Mouse (Mus musculus): ENCODE measurements around the gene Scd2. TPM values are rescaled to one million over a fixed set of nuclear protein-coding genes. Genes with fewer than 3 reads are reported as not detected.
"Not testable (repeated sequence)": the region's sequence is repeated elsewhere in the genome, so short reads cannot be mapped to it uniquely, and the experiment has no call there.

Gene Scd2
- total RNA-seq, 4 experiments from 2014 or later: 7.5 to 10.2 (median 9.4) TPM

- no peak for DNase-seq (ENCODE audit: low spot score)
Measured at GRCm38 (mm10) chr19:44312007-44312360, 18.5 kb downstream of the Scd2 start.

DNA sequence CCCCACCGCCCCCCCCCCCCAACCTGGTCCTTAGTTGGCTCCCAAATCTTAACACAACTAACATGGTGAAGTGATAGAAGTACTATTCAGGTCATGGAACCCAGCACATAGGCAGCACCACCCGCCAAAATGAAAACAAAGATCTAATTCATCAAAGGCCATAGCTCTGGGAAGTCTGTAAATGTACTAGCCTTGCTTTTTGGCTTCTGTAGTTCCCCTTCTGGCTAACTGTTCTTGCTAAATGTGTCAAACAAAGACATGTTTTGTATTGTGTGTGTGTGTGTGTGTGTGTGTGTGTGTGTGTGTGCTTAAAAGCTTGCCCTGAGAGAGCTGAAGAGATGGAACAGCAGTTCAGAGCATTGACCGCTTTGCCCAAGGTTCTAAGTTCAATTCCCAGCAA, 19.6 kb downstream of the Scd2 start:
- DNase-seq (ENCODE audit: low spot score): no peak

- peak; percentile 91 for DNase-seq (ENCODE audit: low spot score)
Measured at GRCm38 (mm10) chr19:44314327-44314759, 20.9 kb downstream of the Scd2 start.

GRCm38 (mm10) chr19:44314871-44315414, 21.5 kb downstream of the Scd2 start:
- peak; percentile 71 for DNase-seq (ENCODE audit: low spot score)

GRCm38 (mm10) chr19:44316752-44317315, 23.4 kb downstream of the Scd2 start:
- DNase-seq (ENCODE audit: low spot score): no peak

- no peak for DNase-seq (ENCODE audit: low spot score)
Measured at GRCm38 (mm10) chr19:44317391-44317790, 23.9 kb downstream of the Scd2 start.

DNA sequence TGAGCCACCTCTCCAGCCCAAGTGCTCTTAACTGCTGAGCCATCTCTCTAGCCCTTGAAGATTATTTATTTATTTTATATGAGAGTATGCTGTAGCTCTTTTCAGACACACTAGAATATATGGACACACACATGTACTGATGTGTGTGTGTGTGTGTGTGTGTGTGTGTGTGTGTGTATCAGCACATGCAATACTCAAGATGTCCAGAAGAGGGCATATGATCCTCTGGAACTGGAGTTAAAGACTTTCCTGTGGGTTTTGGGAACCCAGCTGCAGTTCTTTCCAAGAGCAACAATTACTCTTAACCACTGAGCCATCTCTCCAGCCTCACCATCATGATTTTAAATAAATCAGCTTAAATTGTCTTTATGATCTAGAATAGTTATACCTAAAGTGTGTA, 25.1 kb downstream of the Scd2 start:
- no peak for DNase-seq (ENCODE audit: low spot score)

- no peak for DNase-seq (ENCODE audit: low spot score)
Measured at GRCm38 (mm10) chr19:44320316-44320715, 26.8 kb downstream of the Scd2 start.

DNA sequence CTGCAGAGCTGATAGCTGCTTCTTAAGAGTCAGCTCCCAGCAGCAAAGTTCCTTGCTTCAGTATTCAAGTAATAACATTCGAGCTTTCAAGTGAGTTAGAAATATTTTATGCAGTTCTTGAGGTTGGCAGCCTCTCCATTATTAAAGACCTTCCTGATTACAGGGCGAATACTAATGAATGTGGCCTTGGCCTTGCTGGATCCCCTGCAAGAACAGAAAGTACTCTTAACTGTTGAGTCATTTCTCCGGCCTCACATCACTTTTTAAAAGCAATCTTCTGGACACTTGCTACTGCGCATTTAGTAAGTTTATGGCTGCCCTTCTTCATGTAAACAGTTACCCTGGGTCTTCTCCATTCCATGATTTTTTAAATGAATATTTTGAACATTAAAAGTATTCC, 27.7 kb downstream of the Scd2 start:
- no peak for DNase-seq (ENCODE audit: low spot score)

GRCm38 (mm10) chr19:44321631-44322030, 28.2 kb downstream of the Scd2 start:
- no peak for DNase-seq (ENCODE audit: low spot score)

GRCm38 (mm10) chr19:44329566-44329965, 36.1 kb downstream of the Scd2 start:
- no peak for DNase-seq (ENCODE audit: low spot score)

DNA sequence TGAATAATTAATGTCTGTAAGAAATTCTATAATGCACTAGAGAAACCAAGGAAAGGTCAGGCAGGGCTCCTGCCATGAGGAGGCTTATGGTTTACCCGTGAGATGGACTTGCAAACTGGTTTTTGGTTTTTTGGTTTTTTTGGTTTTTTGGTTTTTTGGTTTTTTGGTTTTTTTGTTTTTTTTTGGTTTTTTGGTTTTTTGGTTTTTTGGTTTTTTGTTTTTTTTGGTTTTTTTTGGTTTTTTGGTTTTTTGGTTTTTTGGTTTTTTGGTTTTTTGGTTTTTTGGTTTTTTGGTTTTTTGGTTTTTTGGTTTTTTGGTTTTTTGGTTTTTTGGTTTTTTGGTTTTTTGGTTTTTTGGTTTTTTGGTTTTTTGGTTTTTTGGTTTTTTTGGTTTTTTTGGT, 37.7 kb downstream of the Scd2 start:
- not testable (repeated sequence) for DNase-seq (ENCODE audit: low spot score)

- DNase-seq (ENCODE audit: low spot score): peak; percentile 13
Measured at GRCm38 (mm10) chr19:44331911-44332310, 38.4 kb downstream of the Scd2 start.

GRCm38 (mm10) chr19:44332326-44332725, 38.9 kb downstream of the Scd2 start:
- DNase-seq (ENCODE audit: low spot score): no peak

DNA sequence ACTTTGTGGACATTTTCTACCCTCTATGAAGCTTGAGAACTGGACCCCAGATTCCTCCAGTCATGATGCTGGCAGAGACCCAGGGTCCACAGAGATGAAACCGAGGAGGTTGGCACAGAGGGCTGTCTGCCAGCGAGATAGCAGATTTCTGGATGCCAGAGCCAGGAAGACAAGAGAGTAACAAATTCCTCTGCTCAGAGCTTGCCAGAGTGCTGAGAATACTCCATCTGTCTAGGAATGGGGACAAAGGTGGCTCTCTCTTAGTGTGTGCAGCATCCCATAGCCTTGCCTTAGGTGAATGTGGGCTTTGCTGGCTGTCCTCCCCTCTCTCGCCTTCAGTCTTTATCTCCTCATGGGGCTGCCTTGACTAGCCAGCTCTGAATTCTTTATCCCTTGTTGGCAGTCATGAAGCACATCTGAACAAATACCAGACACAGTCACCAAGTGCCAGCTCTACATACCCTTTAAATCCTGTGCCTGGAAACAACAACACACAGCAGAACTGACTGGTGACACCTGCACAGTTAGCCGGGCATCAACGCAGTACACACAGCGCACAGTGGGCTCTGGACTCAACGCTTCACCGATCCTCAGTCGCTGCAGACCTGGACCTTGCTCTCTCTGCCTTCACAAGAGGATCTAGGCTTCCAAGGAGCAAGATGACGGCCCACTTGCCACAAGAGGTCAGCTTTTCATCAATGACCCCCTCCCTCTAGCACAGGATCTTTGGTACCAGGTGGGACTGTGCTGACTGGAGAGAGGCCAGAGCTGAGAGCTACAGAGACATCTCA, 39.6 kb downstream of the Scd2 start, which contains the start of gene Scd4:
TSS of gene Scd4 (plus strand) at position 260 of the 791 bp plus-strand sequence.
- DNase-seq (ENCODE audit: low spot score): peak; percentile 13

DNA sequence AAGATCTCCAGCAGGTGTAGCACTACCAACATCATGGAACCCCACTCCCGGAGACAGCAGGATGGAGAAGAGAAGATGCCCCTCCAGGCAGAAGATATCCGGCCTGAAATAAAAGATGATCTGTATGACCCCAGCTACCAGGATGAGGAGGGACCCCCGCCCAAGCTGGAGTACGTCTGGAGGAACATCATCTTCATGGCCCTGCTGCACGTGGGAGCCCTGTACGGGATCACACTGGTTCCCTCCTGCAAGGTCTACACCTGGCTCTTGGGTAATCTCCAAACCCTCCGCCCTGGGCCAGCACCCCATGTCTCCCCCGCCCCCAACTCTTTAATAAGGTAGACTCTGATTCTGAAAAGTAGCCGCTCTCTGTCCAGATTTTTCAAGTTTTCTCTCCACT, 40.5 kb downstream of the Scd2 start:
- no peak for DNase-seq (ENCODE audit: low spot score)

DNA sequence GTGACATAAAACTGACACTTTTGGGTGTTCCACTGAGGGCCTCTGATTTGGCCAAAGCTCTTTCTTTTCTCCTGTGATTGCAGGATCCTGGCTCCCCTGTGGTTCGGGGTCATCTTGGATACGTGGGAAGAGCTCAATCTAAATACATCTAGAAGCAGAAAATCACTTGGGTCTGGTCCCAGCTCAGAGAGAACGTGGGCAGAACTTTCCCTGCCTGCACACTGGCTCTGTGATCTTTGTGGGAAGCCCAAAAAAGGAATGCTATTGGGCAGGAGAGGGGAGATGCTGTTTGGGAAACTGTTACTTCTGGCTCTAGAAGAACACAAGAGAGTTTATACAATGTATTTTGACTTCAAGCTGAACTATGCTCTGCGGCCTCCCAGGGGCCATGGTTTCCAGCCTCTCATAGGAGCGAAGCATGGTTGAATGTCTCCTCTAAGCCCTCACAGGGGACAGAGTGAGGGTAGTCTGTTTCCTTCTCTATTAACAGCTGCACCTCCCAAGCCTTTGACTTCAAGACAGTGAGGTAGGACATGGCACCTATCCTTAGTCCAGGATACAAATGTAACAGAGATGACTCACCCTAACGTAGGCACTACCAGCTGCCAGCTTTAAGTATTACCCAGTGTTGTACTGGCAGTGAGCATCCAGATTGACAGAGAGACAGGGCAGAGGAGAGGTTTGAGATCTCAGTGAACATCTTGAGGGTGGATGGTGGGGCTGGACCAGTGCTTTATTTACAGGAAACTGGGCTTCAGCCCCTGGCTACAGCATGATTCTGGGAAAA, 42.6 kb downstream of the Scd2 start:
- DNase-seq (ENCODE audit: low spot score): no peak

- DNase-seq (ENCODE audit: low spot score): no peak
Measured at GRCm38 (mm10) chr19:44349689-44350088, 56.2 kb downstream of the Scd2 start.

- no peak for DNase-seq (ENCODE audit: low spot score)
Measured at GRCm38 (mm10) chr19:44351756-44352155, 58.3 kb downstream of the Scd2 start.
